Mouse (Mus musculus): ENCODE data around the gene Nat8. TPM values are rescaled to one million over a fixed set of nuclear protein-coding genes. Genes with fewer than 3 reads are reported as not detected.
"Not testable (repeated sequence)": the region's sequence is repeated elsewhere in the genome, so short reads cannot be mapped to it uniquely, and the experiment has no call there.

Gene Nat8
- polyA plus RNA-seq, 1 experiment from 2014 or later: not detected

- not testable (repeated sequence) for H3K9ac ChIP-seq (replicated peaks); ATAC-seq; H3K4me2 ChIP-seq (ENCODE audit: low read depth, low read length); H3K27me3 ChIP-seq (ENCODE audit: insufficient read depth, low read length); DNase-seq; H3K36me3 ChIP-seq (replicated peaks; ENCODE audit: insufficient read depth, low read length); H3K27ac ChIP-seq (ENCODE audit: low read depth); H3K4me3 ChIP-seq (ENCODE audit: low read depth, low read length); H3K9me3 ChIP-seq (ENCODE audit: low read length); H3K4me1 ChIP-seq (ENCODE audit: insufficient read depth)
- WGBS (ENCODE audit: insufficient replicate concordance): 72% methylated on average over 5 of the region's 5 CpGs
Observed at GRCm38 (mm10) chr6:85803180-85803579, 28.7 kb downstream of the Nat8 start.

Small RNA genes lying within 50 kb of the gene (microRNA-seq; reads per million reads assigned to microRNA genes)
- gene Mir6375: not detected

Other genes with a start within 250 kb of the Nat8 start
- gene Alms1, start 244.6 kb downstream of the Nat8 start, polyA plus RNA-seq (2015; fragmentation: Nextera tagmentation; extraction: Ambion mirVana): 0.68 and 0.72 TPM in 2 replicates
- gene Nat8f7, start 118.9 kb downstream of the Nat8 start, polyA plus RNA-seq (2015; fragmentation: Nextera tagmentation; extraction: Ambion mirVana): not detected in 2 replicates
- not detected in 2 replicates for gene Nat8f3, start 66.3 kb downstream of the Nat8 start, polyA plus RNA-seq (2015; fragmentation: Nextera tagmentation; extraction: Ambion mirVana)
- not detected in 2 replicates for gene Nat8f6, start 11.1 kb downstream of the Nat8 start, polyA plus RNA-seq (2015; fragmentation: Nextera tagmentation; extraction: Ambion mirVana)
- not detected in 2 replicates for gene Nat8f5, start 11.1 kb downstream of the Nat8 start, polyA plus RNA-seq (2015; fragmentation: Nextera tagmentation; extraction: Ambion mirVana)
- 1.3 and 1.7 TPM in 2 replicates for gene Nat8f2, start 37.1 kb upstream of the Nat8 start, polyA plus RNA-seq (2015; fragmentation: Nextera tagmentation; extraction: Ambion mirVana)
- 2.0 and 2.5 TPM in 2 replicates for gene Nat8f4, start 72.8 kb upstream of the Nat8 start, polyA plus RNA-seq (2015; fragmentation: Nextera tagmentation; extraction: Ambion mirVana)
- 25.0 and 26.7 TPM in 2 replicates for gene Tprkb, start 79.8 kb upstream of the Nat8 start, polyA plus RNA-seq (2015; fragmentation: Nextera tagmentation; extraction: Ambion mirVana)
- gene Nat8f1, start 83.6 kb upstream of the Nat8 start, polyA plus RNA-seq (2015; fragmentation: Nextera tagmentation; extraction: Ambion mirVana): 37.4 and 38.1 TPM in 2 replicates
- 20.8 and 23.9 TPM in 2 replicates for gene Dusp11, start 129.6 kb upstream of the Nat8 start, polyA plus RNA-seq (2015; fragmentation: Nextera tagmentation; extraction: Ambion mirVana)
- not detected in 2 replicates for gene Figla, start 184.1 kb upstream of the Nat8 start, polyA plus RNA-seq (2015; fragmentation: Nextera tagmentation; extraction: Ambion mirVana)
- 22.0 and 28.1 TPM in 2 replicates for gene Add2, start 196.6 kb upstream of the Nat8 start, polyA plus RNA-seq (2015; fragmentation: Nextera tagmentation; extraction: Ambion mirVana)